Mouse (Mus musculus) liver, adult 2 months (tissue): Measurements from ENCODE around the gene Olfr1107.

Experiments used
- CTCF ChIP-seq: fragments of 200-500 bp; IDR thresholded peaks from 2 replicates; pipeline ENCODE4 v1.5.1; 2011; ENCODE audit warnings: low read depth, low read length, control low read depth
- POLR2A ChIP-seq: fragments of 200-500 bp; IDR thresholded peaks from 2 replicates; pipeline ENCODE4 v1.6.1; 2011; ENCODE audit warnings: low read length, control low read depth; ENCODE audit not compliant: insufficient read depth; ENCODE audit errors: extremely low read depth

DNA sequence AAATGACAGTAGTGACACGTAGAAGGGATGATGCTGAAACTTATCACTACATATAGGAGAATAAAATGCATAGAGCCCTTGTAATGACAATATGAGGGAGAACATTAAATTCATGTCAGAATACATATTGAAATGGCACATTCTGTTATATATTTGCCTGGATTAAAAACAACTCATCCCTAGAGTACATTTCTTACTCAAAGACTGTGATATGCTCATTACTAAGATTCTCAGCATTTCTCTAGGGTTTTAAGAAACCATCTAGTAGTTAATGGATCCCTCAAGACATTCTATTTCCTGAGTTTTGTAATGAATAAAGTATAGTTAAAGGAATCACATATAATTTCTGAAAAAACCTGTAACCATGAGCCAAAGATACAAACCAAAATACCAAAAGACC lies 23.4 kb downstream of the Olfr1107 start, which contains the start of gene Olfr1106:
- TF ChIP-seq CTCF (no peak), POLR2A (no peak)
